Mouse (Mus musculus) testis, adult 2 months (tissue): Measurements from ENCODE around the gene Sin3a.

ENCODE experiments used
- CTCF ChIP-seq: fragments of 200-500 bp; IDR thresholded peaks from 2 replicates; pipeline ENCODE4 v1.5.1; 2012; ENCODE audit warnings: low read depth, mild to moderate bottlenecking, inconsistent platforms, low read length, moderate library complexity; ENCODE audit not compliant: control insufficient read depth, insufficient read depth, insufficient replicate concordance
- POLR2A ChIP-seq: fragments of 200-500 bp; IDR thresholded peaks from 2 replicates; pipeline ENCODE4 v1.6.1; 2012; ENCODE audit warnings: low read depth, mild to moderate bottlenecking, inconsistent platforms, low read length, moderate library complexity; ENCODE audit not compliant: control insufficient read depth

GRCm38 (mm10) chr9:57144830-57145229 lies 73.0 kb downstream of the Sin3a start:
- TF ChIP-seq CTCF (no peak), POLR2A (no peak)
